Mouse (Mus musculus): ENCODE measurements at regions not wholly inside any gene's neighbourhood (a gene's known extent, or its start where the extent isn't known, plus 50 kb on each side); places are given as distances from the start of the nearest gene placed in this dataset.

- DNase-seq (ENCODE audit: low read depth) = no peak
These were observed 51.3 kb upstream of the Nhs start for GRCm38 (mm10) chrX:162210848-162211247.

Measured in fibroblast of lung, adult 2 months (primary cell).